Mouse (Mus musculus): ENCODE results near the gene Fv1.
"Not testable (repeated sequence)": the region's sequence is repeated elsewhere in the genome, so short reads cannot be mapped to it uniquely, and the experiment has no call there.

Gene Fv1

DNA sequence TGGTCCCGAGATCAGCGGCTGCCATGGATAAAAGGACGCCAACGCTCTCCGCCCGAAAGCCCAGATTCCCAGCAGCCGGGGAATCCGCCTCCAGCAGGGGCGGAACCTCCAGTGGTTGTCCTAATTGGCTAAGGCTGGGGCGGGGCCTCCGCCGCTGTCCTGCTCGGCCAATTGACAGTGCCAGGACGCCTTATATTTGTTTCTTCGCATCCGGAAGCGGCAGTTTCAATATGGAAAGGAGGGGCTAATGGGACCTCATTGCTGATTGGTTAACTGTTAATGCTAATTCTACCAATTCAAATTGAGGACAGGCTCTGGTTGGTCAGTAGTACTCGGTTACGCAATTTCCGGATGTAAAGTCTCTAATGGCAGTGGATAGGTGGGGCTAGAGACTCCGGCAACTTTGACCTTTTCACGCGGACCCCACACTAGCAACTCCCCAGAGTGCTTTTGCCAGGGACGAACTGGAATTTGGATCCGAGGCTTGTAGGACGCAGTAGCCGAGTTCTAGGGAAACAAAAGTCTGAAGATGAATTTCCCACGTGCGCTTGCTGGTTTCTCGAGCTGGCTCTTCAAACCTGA lies at the start of gene Fv1, which contains the start of gene Miip:
TSS of gene Fv1 (plus strand) at position 530 of the 582 bp plus-strand sequence.
TSS of gene Miip (minus strand) at position 367 of the 582 bp plus-strand sequence.
- peak; percentile 99 for DNase-seq (ENCODE audit: low read depth, low spot score)

DNA sequence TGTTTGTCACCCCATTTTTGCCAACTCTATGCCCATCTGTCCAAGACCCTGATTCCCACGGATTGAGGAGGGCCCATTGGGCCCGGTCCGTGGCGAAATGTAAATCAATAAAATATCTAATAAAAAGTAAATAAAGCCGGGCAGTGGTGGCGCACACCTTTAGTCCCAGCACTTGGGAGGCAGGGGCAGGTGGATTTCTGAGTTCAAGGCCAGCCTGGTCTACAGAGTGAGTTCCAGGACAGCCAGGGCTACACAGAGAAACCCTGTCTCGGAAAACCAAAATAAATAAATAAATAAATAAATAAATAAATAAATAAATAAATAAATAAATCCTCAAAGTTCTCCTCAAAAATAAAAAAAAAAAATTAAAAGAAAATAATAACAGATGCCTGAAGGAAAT lies 49.1 kb upstream of the Fv1 start:
- DNase-seq (ENCODE audit: low read depth, low spot score) = not testable (repeated sequence)

DNA sequence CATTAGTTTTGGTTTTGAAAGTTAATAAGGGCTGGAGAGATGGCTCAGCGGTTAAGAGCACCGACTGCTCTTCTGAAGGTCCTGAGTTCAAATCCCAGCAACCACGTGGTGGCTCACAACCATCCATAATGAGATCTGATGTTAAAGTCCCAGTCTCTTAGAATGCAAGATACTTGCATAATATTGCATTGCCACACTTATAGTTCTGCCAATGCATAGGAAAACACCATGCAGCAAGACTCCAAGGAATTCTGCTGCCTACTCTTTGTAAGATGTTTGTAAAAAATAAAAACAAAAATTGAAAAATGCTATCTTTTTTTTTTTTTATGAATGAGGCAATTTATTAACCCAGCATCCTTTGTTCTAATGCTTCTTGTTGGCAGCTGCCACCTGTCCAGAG lies 47.4 kb upstream of the Fv1 start:
- not testable (repeated sequence) for DNase-seq (ENCODE audit: low read depth, low spot score)

DNA sequence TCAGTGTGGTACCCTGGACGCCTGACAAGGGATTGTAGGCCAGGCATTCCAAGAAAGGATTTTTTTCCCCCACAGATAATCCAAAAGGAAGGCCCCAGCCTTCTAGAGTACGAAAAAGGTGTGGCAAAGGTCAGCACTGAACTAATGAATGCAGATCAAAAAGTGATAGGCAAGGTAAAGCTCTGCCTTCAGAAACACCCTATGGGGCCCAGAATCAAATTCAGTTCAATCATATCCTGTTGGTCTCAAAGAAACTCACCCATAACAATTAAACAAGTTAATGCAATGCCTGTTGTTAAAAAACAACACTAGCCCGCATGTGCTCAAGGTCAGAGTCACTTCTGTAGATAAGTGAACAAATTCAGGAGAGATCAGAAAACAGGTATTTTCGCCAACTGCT lies 44.4 kb upstream of the Fv1 start:
- DNase-seq (ENCODE audit: low read depth, low spot score) = no peak

DNA sequence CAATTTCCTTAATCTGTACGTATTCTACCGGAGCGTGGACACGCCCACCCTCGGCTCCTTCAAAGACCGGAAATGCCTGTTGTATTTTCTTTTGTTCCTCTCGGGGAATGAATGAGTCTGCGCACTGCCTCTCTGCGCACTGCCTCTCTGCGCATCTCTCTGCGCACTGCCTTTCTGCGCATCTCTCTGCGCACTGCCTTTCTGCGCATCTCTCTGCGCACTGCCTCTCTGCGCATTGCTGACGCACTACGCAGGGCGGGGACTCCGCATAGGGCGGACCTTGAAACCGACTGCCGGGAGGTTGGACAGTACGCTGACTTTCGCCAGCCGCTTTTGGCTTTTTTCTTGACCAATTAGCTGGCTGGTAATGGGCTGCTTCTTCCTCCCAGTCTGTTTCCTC lies 29.5 kb upstream of the Fv1 start:
- DNase-seq (ENCODE audit: low read depth, low spot score) = not testable (repeated sequence)

DNA sequence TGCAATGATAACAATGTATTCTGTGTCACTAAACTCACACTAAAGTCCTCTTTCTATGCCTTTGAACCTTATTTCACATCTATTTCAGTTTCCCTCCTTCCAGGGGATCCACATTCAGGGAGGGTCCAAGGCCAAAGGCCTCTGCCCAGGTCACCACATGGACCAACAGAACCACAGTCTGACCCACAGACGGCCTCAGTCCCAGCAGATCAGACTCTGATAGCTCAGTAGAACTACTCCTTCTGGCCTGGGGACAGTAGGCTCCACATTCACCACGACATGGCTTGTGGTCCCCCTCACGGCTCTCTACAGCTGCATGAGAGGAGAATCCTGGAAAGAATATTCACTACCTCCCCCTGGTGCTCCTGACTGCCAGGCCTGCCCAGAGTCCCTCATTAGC lies 25.9 kb upstream of the Fv1 start:
- no peak for DNase-seq (ENCODE audit: low read depth, low spot score)

DNA sequence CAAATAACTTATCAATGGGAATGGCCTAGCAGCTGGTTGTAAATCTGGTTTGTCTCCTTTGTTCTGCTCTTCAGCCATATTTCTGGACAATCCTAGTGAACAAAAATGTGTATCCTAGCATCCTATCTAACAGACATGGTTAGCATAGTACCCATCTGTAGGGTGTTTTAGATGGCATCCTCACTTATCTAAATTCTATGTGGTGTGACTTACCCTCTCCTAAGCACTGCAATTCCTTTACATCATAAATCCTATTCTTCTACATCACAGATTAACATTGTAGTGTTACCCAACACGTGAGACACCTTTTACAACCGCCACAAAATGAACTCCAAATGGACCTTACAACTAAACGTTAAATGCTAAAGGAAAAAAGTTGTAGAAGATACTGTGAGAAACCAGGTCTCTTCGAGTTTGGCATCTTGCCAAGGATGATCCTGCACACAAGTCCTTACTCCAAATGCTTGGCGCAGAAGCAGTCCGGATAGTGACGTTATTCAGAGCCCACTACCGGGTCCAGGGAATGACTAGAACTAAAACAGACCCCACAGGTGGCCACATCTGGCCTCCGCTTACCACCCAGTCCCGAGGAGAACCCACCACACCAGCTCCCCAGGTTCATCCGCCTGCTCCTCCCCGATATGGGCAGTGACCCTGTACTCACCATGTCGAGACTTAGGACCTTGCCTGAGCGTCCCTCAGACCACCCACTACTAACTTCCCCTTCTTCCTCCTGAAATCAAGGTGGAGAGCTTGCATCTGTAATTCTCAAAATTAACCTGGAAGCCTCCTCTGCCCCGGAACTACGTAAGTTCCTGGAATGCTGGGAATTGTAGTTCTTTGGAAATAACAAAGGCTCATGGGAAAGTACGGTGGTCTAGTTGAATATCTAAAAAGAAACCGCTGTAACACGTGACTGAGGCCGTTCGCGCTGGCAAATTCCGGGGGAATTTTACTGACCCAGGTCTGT lies 20.9 kb upstream of the Fv1 start, which contains the start of gene Zfp933:
TSS of gene Zfp933 (minus strand) at position 753 of the 970 bp plus-strand sequence.
- DNase-seq (ENCODE audit: low read depth, low spot score) = peak; percentile 98

DNA sequence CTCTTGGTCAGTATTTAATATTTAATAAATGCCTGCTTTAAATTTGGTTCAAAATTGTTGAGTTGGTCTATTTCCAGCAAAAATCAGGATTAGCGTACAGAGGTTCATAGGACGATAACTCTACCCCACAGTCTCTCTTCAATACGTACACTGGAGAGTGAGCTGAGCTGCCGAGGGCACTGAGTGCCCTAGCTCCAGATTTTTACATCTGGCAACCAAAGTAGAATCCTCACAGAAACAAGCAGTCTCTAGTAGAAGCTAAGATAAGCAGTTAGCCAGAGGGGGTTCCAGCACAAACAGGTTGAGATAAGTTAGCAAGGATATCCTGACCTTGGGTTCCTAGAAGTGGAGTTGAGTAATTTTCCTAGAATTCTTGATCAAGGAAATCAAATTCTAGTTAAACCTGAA lies 20.2 kb upstream of the Fv1 start:
- no peak for DNase-seq (ENCODE audit: low read depth, low spot score)

DNA sequence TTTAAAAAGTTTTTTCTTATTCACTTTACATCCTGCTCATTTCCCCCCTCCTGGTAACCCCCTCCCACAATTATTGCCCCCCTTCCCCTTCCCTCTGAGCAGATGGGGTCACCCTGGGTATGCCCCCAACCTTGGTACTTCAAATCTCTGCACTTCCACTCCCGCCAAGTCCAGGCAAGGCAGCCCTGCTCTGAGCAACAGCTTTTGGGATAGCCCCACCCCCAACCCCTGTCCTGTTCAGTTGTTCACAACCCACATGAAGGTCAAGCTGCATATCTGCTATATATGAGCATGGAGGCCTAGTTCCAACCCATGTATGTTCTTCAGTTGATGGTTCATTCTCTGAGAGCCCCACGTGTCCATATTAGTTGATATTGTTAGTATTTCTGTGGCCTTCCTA lies 18.0 kb upstream of the Fv1 start:
- DNase-seq (ENCODE audit: low read depth, low spot score) = no peak

DNA sequence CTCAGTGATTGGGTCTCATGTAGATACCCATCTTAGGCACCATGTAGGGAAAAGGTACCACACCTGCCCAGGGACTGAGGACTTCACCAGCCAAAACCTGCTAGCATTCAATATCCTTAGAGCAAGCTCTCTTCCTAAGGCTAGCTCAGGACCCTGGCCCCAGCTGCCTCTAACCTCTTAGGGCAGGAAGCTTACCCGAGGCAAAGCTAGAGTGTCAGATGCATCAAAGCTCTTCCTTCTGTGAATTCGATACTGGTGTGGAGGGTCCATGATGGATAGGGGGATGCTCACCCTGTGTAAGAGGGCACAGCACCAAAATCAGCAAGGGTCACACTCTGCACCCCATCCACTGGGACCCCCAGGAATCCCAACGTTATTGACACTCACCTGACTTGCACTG lies 6.7 kb upstream of the Fv1 start:
- DNase-seq (ENCODE audit: low read depth, low spot score) = no peak

DNA sequence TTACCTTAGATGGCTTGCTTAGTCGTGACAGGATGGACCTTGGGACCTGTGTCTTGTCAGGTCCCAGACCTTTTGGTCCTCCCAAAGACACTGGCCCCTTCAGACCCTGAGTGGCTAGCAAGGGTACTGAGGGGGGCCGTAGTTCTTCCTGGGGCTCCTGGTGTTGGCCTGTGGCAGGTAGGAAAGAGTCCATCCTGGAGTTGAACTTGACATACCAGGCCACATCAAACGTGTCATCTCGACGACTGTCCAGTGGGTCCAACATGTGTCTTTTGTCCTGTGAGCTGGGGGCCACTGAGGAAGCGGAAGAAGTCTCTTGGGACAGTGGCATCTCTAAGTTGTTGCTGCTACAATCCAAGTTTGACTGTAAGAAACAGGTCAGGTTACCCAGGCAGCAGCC lies 3.1 kb upstream of the Fv1 start:
- no peak for DNase-seq (ENCODE audit: low read depth, low spot score)

DNA sequence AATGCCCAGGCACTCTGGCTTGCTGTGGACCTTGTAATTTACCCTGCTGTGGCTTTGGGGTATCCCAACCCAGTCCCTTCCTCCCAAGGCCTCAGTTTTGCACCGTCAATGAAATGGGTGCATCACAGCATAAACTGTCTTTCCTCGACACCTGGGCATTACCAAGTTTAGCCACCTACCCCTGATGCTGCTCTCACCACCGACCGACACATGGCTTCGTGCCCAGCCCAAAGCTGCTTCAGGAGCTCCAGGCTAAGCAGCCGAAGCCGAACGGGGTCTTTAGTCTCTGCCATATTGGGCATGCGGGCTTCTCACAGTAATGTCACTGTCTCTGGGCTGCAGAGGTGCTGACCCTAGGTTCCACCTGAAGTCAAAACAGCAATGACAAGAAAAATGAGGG lies 2.7 kb upstream of the Fv1 start:
- DNase-seq (ENCODE audit: low read depth, low spot score) = no peak

DNA sequence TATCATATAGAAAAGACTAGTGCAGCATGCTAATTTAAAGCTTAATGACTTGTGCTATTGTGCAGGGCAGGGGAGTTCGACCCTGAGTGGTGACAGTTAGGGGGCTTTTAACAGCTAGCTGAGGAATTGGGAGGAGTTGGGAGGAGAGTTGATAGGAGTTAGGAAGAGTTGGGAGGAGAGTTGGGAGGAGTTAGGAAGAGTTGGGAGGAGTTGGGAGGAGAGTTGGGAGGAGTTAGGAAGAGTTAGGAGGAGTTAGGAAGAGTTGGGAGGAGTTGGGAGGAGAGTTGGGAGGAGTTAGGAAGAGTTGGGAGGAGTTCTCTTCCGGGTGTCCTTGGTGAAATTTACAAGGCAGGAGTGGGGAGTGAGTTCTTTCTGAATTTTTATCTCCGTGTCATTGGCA lies 2.0 kb upstream of the Fv1 start:
- DNase-seq (ENCODE audit: low read depth, low spot score) = not testable (repeated sequence)

DNA sequence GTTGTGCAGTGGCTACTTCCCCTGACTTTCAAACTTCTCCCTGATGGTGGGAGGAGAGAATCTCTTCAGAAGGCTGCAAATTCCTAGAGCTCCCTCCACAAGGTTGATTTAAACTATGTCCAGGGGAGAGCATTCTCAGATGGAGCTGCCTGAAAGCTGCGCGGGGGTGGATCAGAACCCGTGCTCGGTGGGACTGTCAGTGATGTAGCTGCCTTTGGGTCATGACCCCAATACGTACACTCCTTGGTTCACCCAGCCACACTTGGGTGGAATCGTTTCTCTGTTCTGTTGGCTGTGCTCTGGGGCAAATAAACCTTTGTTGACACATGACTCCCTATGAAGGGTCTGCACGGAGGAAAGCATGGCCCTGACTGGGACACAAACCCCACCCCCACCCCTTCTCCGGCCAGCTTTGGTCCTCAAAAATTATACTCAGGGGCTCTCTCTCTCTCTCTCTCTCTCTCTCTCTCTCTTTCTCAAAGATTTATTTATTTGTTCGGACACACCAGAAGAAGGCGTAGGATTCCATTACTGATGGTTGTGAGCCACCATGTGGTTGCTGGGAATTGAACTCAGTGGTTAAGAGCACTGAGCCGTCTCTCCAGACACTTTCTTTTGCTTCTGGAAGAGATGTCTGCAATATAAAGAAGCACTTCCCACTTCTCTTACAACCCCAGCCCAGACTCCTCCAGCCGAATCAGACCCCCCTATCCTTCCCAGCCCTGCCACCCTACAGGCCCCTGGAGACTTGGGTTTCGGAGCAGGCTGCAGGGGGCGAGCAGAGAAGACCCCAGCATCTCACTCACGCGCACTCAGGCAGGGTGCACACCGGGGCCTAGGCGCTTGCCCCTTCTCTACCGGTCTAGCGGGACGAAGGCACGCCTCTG lies 973 bp upstream of the Fv1 start:
- DNase-seq (ENCODE audit: low read depth, low spot score) = peak; percentile 47

DNA sequence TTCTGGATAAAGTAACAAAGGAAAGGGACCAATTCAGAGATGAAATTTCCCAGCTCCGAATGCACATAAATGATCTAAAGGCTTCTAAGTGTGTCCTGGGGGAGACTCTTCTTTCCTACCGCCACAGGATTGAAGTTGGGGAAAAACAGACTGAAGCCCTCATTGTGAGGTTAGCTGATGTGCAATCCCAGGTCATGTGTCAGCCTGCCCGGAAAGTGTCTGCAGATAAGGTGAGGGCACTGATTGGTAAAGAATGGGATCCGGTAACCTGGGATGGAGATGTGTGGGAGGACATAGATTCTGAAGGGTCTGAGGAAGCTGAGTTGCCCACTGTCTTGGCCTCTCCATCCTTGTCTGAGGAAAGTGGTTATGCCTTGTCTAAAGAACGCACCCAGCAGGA lies 459 bp downstream of the Fv1 start:
- DNase-seq (ENCODE audit: low read depth, low spot score) = no peak

DNA sequence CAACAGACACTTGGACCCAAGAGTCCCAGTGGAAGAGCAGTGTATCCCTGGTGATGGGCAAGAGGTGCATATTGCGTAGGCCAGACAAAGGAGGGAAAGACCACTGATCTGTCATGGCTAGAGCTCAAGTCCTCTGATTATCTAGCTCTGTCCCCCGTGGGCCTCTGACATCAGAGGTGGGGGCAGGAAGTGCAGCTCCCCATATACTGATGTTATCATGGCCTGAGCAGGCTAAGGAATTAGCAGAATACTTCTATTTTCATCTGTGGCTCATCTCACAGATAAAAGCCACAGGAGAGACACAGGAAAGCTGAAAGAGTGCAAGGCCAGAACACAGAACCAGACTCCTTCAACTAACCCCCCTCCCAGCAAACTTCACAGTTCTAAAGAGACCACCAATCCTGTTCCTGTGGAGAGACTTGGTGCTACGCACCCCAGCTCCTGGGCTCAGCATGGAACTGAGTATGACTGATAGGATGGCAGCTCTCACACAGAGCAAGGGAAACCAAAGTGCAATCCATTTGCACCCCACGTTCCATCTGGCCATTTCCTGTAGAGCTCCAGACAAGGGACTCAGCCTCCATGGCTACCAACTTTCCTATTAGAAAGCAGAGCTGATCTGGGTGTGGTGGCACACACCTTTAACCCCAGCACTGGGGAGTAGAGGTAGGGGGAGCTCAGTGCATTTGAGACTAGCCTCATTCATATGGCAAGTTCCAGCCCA lies 7.2 kb downstream of the Fv1 start:
- no peak for DNase-seq (ENCODE audit: low read depth, low spot score)

DNA sequence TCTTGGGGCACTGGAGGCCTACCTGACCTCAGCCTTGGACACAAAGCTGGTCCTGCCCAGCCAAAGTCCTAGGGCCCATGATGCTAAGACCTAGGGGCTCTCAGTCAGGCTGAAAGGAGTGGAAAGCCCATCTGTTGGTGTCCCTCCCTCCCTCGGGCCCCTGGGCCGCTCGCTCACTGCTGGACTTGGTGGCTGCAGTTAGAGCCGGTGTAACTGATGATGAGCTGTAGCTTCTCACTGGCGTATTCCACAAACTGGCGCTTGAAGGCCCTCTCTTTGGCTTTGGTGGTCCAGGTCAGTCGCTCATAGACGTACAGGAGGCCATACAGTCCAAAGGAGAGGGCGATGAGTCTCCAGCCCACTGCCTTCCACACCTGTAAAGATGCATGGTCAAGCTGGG lies 9.8 kb downstream of the Fv1 start:
- no peak for DNase-seq (ENCODE audit: low read depth, low spot score)

DNA sequence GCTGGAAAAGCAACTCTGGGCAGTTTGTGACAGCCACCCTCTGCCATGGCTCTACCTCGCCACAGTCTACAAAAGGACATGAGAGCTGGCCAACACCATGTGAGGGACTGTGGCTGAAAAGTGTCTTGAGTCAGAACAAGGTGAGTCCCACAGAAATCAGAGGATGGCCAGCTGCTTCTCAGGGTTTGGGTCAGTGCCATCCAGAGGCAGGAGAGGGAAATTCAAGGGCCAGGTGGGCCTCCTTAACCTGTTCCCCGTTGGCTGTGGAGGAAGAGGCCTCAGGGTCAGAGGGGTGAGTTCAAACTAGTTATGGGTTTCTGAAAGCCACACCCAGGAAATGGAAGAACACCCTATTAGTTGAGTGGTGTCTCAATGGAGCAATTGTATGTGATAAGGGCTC lies 10.7 kb downstream of the Fv1 start:
- no peak for DNase-seq (ENCODE audit: low read depth, low spot score)

DNA sequence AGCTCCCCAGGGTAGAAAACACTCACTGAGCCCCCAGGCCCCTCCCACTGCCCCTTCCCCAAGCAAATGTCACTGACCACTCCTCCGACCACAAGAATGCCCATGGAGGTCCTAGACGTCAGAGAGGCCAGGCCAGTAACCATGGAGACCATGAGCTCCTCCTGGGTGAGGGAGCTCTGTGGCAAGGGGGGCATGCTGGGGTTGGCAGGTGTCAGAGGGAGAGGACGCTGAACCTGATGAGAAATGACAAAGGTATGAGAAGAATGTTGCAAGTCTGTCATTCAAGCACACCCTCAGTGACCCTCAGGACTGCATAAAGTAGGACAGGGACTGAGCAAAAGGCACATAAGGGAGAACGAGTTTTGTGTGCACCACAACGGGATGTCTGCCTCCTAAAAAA lies 11.1 kb downstream of the Fv1 start:
- no peak for DNase-seq (ENCODE audit: low read depth, low spot score)

DNA sequence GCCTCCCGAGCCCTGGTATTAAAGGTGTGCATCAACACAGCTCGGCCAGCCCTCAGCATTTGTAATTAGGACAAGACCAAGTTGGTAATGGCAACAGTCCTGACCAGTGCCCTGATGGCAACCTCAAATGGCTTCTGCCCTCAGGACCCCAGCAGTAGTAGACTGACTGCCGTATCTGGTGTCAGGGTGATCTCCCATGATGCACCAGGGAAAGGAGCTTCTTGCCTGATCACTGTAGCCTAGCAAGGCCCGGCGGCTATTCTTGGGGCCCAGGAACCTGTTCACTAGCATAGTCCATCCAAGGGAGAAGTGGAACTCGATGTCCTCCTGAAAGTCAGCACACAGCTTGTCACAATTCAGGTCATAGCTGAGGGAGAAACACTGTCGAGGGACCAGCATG lies 13.0 kb downstream of the Fv1 start:
- no peak for DNase-seq (ENCODE audit: low read depth, low spot score)

DNA sequence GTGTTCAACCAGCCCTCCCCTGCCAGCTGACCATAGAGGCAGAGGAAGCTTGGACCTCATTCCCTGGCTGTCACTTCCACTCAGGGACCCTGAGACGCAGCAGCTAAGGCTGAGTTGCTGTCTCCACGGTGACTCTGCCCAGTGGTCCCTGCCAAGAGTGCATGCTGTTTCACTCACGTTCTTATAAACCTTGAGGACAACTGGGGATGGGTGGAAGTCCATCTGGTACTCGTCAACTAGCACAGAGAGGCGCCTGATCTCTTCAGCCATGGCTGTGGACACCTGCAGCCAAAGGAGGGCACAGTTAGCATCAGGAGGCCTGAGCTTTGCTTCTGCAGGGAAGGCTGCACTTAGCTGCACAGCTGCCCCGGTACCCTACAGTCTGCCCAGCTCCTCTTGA lies 14.3 kb downstream of the Fv1 start:
- no peak for DNase-seq (ENCODE audit: low read depth, low spot score)

Data from brain, adult 2 months (tissue).